In the genomic region with DNA sequence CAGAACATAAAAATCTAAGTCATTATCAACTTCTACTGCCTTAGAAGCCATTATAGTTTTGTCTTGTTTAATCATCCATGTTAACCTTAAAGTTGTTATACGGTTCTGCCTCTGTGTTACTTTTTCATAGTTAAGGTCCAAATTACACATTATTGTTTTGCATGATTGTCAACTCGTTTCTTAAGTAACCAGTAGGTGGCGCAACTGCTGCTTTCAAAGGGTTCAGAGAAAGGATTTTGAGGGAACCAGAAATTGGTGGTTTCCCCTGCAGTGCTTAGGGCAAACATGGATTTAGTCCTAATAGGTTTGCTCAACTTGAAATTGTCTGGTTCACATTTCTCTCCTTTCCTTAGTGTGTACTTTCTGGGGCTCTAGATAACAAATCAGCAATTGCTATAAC, we compare ENCODE assay signal across 11 mouse cellular contexts.
DNase-seq lines count a peak whose midpoint lies in the region; ATAC-seq and TF ChIP-seq lines count a peak whose summit lies in the region.
"Had no signal": no experiment of that assay in that cellular context is flagged by ENCODE, and none has a peak within 500 bp of the region (broad histone marks: within the 10 kb centered on the region; RNA-seq: fewer than 3 reads in every experiment).

No protein-coding gene starts in this region.

- H3K4me1 ChIP-seq in liver, embryonic 14.5 days (replicated peaks; ENCODE audit: control insufficient read depth in 2 of 2, insufficient read depth in 2 of 2, low read length in 1 of 2) = no peaks in the 10 kb centered on the region
- H3K4me1 ChIP-seq in liver, embryonic 12.5 days = no peaks in the 10 kb centered on the region
- H3K4me1 ChIP-seq: midbrain, embryonic 12.5 days; stomach, embryonic 15.5 days had no signal

- ATAC-seq in frontal cortex, adult (ENCODE audit: low TSS enrichment) = peak; percentile 69; the same call in 1 of the 2 replicates
- ATAC-seq in liver, embryonic 14.5 days (ENCODE audit: insufficient read depth) = no peak
- ATAC-seq in liver, embryonic 12.5 days = no peak
- no peak for ATAC-seq in inflammation-experienced regulatory T-cells, adult 6 months

- TF ChIP-seq EP300 in liver, embryonic 14.5 days (IDR thresholded peaks at IDR 0.05; ENCODE audit: low read depth) = no peak

- H3K36me3 ChIP-seq in liver, embryonic 14.5 days (replicated peaks; ENCODE audit: control insufficient read depth, insufficient read depth, low read depth) = no peaks in the 10 kb centered on the region
- H3K36me3 ChIP-seq in liver, embryonic 12.5 days = no peaks in the 10 kb centered on the region
- H3K36me3 ChIP-seq: midbrain, embryonic 12.5 days; stomach, embryonic 15.5 days had no signal

- TF ChIP-seq CTCF in liver, embryonic 14.5 days (IDR thresholded peaks at IDR 0.05; ENCODE audit: low read depth) = peak; percentile 33; the same call in 1 of the 2 replicates

- H3K4me2 ChIP-seq in liver, embryonic 14.5 days (ENCODE audit: low read depth) = no peak overlapping the region
- no peak overlapping the region for H3K4me2 ChIP-seq in liver, embryonic 12.5 days
- H3K4me2 ChIP-seq: midbrain, embryonic 12.5 days; stomach, embryonic 15.5 days had no signal

- WGBS in liver, embryonic 14.5 days (ENCODE audit: insufficient replicate concordance) = 18% methylated on average over 3 of the region's 3 CpGs
- 19% methylated on average over 3 of the region's 3 CpGs for WGBS in liver, embryonic 12.5 days (ENCODE audit: insufficient replicate concordance)

- no peak overlapping the region for H3K4me3 ChIP-seq in liver, embryonic 14.5 days (ENCODE audit: insufficient read depth in 1 of 2, low read depth in 2 of 2, low read length in 2 of 2)
- no peak overlapping the region for H3K4me3 ChIP-seq in liver, embryonic 12.5 days
- H3K4me3 ChIP-seq: erythroblast, embryonic 14.5 days; midbrain, embryonic 12.5 days; stomach, embryonic 15.5 days had no signal

- H3K27ac ChIP-seq in liver, embryonic 14.5 days = no peak overlapping the region
- no peak overlapping the region for H3K27ac ChIP-seq in liver, embryonic 12.5 days
- H3K27ac ChIP-seq: midbrain, embryonic 12.5 days; stomach, embryonic 15.5 days had no signal

- H3K27me3 ChIP-seq in liver, embryonic 14.5 days (ENCODE audit: control insufficient read depth, insufficient read depth, low read length) = no peaks in the 10 kb centered on the region
- no peaks in the 10 kb centered on the region for H3K27me3 ChIP-seq in liver, embryonic 12.5 days (replicated peaks)
- H3K27me3 ChIP-seq: stomach, embryonic 15.5 days had no signal

- no peak for DNase-seq in frontal cortex, postnatal 25 days (ENCODE audit: low spot score in 2 of 2)
- peak in 1 of 3 experiments; percentile 1 for DNase-seq in liver, embryonic 14.5 days (ENCODE audit: low read depth in 3 of 3, low spot score in 3 of 3)
- peak; percentile 35 for DNase-seq in brain, adult 2 months (ENCODE audit: low read depth, low spot score)
- DNase-seq in mesoderm, embryonic 11.5 days (ENCODE audit: low read depth, low spot score) = peak; percentile 35
- DNase-seq in frontal cortex, postnatal 10 days (ENCODE audit: low spot score in 2 of 2) = no peak

- H3K9ac ChIP-seq in liver, embryonic 14.5 days (replicated peaks) = no peak overlapping the region
- H3K9ac ChIP-seq in liver, embryonic 12.5 days = no peak overlapping the region
- H3K9ac ChIP-seq: midbrain, embryonic 12.5 days; stomach, embryonic 15.5 days had no signal

- H3K9me3 ChIP-seq in liver, embryonic 14.5 days (ENCODE audit: control insufficient read depth, low read length) = no peaks in the 10 kb centered on the region
- H3K9me3 ChIP-seq in liver, embryonic 12.5 days (replicated peaks) = no peaks in the 10 kb centered on the region
- H3K9me3 ChIP-seq: midbrain, embryonic 12.5 days; stomach, embryonic 15.5 days had no signal

Comparison
In these comparisons a context has a peak if more than half of its experiments do, and no peak if none do; other contexts are left out.
1. DNase-seq: peak in brain, adult 2 months (single experiment) and mesoderm, embryonic 11.5 days (single experiment); none in frontal cortex, postnatal 25 days (0 of 2) and frontal cortex, postnatal 10 days (0 of 2).